ENCODE assay signal across 23 mouse cellular contexts in the genomic region with DNA sequence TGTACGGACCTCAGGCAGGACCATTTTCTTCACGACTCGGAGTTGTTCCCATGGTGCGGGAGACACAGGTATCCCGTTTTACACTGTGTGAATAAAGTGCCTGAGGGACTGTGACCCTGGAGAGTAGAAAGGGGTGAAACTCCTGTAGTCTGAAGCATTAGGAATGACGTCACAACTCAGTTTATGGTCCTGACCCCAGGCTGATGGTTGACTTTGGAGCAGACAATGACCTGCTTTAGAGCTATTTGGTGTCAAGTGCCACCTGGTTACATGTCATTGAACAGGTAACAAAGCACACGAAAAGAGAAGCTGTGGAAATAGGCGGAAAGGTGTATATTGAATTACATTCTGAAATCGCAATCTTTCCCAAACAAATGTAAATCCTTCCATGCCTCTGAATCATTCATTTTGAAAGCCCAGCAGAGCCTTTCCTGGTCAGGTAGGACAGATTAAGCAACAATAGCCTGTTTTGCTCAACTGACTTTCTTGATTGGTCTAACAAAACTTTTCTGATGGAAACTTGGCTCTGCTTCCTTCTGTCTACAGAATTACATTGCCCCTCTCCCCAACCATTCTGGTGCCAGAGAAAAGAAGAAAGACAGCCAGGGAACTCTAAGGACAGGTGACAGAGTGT.
A peak's percentile ranks its signal among the peaks of the same experiment; 100 is the strongest.
DNase-seq lines count a peak whose midpoint lies in the region; ATAC-seq and TF ChIP-seq lines count a peak whose summit lies in the region.
"Had no signal": no experiment of that assay in that cellular context is flagged by ENCODE, and none has a peak within 500 bp of the region (broad histone marks: within the 10 kb centered on the region; RNA-seq: fewer than 3 reads in every experiment).

No protein-coding gene starts in this region.

- no peak for TF ChIP-seq EP300 in liver, postnatal 0 days (IDR thresholded peaks at IDR 0.05; ENCODE audit: low read depth)
- no peak for TF ChIP-seq EP300 in lung, postnatal 0 days (IDR thresholded peaks at IDR 0.05)

- H3K4me1 ChIP-seq in kidney, postnatal 0 days (replicated peaks; ENCODE audit: insufficient read depth, low read length) = no peaks in the 10 kb centered on the region
- H3K4me1 ChIP-seq in liver, postnatal 0 days (ENCODE audit: insufficient read depth) = no peaks in the 10 kb centered on the region
- H3K4me1 ChIP-seq in liver, embryonic 12.5 days = no peaks in the 10 kb centered on the region
- no peaks in the 10 kb centered on the region for H3K4me1 ChIP-seq in lung, postnatal 0 days (ENCODE audit: insufficient read depth, low read depth, low read length)
- no peaks in the 10 kb centered on the region for H3K4me1 ChIP-seq in embryonic facial prominence, embryonic 14.5 days (ENCODE audit: control insufficient read depth, insufficient read depth, low read length)
- H3K4me1 ChIP-seq: embryonic facial prominence, embryonic 12.5 days; embryonic facial prominence, embryonic 15.5 days; forebrain, embryonic 10.5 days; forebrain, embryonic 12.5 days had no signal

- H3K27me3 ChIP-seq in kidney, postnatal 0 days (ENCODE audit: insufficient read depth, low read length) = no peaks in the 10 kb centered on the region
- H3K27me3 ChIP-seq in liver, postnatal 0 days (ENCODE audit: insufficient read depth, low read length) = no peaks in the 10 kb centered on the region
- no peaks in the 10 kb centered on the region for H3K27me3 ChIP-seq in liver, embryonic 12.5 days (replicated peaks)
- H3K27me3 ChIP-seq in lung, postnatal 0 days (replicated peaks; ENCODE audit: insufficient read depth, low read length) = no peaks in the 10 kb centered on the region
- H3K27me3 ChIP-seq in embryonic facial prominence, embryonic 14.5 days (replicated peaks; ENCODE audit: control insufficient read depth, insufficient read depth, low read length) = no peaks in the 10 kb centered on the region
- H3K27me3 ChIP-seq: embryonic facial prominence, embryonic 12.5 days; embryonic facial prominence, embryonic 15.5 days; forebrain, embryonic 12.5 days had no signal

- ATAC-seq in kidney, postnatal 0 days (replicated peaks; ENCODE audit: low FRiP score, low read depth) = peak; percentile 43; the same call in 1 of the 2 replicates
- peak; percentile 56 for ATAC-seq in liver, postnatal 0 days
- no peak for ATAC-seq in liver, embryonic 12.5 days
- no peak for ATAC-seq in lung, postnatal 0 days
- ATAC-seq in embryonic facial prominence, embryonic 14.5 days (ENCODE audit: low read depth) = peak; percentile 70; the same call in 1 of the 2 replicates
- ATAC-seq: forebrain, embryonic 14.5 days; forebrain, embryonic 16.5 days had no signal

- H3K9ac ChIP-seq in kidney, postnatal 0 days (ENCODE audit: low read depth, low read length) = no peak overlapping the region
- H3K9ac ChIP-seq in liver, postnatal 0 days (replicated peaks) = no peak overlapping the region
- H3K9ac ChIP-seq in liver, embryonic 12.5 days = no peak overlapping the region
- H3K9ac ChIP-seq in lung, postnatal 0 days (replicated peaks; ENCODE audit: low read depth) = no peak overlapping the region
- no peak overlapping the region for H3K9ac ChIP-seq in embryonic facial prominence, embryonic 14.5 days (ENCODE audit: low read depth, low read length)
- H3K9ac ChIP-seq: embryonic facial prominence, embryonic 12.5 days; embryonic facial prominence, embryonic 15.5 days; forebrain, embryonic 12.5 days had no signal

- no peak for TF ChIP-seq CTCF in kidney, postnatal 0 days (IDR thresholded peaks at IDR 0.05; ENCODE audit: low read depth)
- TF ChIP-seq CTCF in liver, postnatal 0 days (IDR thresholded peaks at IDR 0.05; ENCODE audit: low read depth) = no peak
- TF ChIP-seq CTCF in lung, postnatal 0 days (IDR thresholded peaks at IDR 0.05) = no peak

- no peaks in the 10 kb centered on the region for H3K9me3 ChIP-seq in kidney, postnatal 0 days (replicated peaks; ENCODE audit: low read length)
- H3K9me3 ChIP-seq in liver, postnatal 0 days (ENCODE audit: low read length) = no peaks in the 10 kb centered on the region
- no peaks in the 10 kb centered on the region for H3K9me3 ChIP-seq in liver, embryonic 12.5 days (replicated peaks)
- no peaks in the 10 kb centered on the region for H3K9me3 ChIP-seq in lung, postnatal 0 days (ENCODE audit: low read length)
- no peaks in the 10 kb centered on the region for H3K9me3 ChIP-seq in embryonic facial prominence, embryonic 14.5 days (ENCODE audit: control insufficient read depth, low read length)
- H3K9me3 ChIP-seq: embryonic facial prominence, embryonic 12.5 days; embryonic facial prominence, embryonic 15.5 days; forebrain, embryonic 10.5 days; forebrain, embryonic 12.5 days had no signal

- no peak for DNase-seq in kidney, postnatal 0 days (ENCODE audit: low spot score)
- no peak for DNase-seq in kidney, postnatal 36 days
- no peak for DNase-seq in liver, postnatal 0 days
- peak; percentile 16 for DNase-seq in lung, postnatal 0 days (ENCODE audit: low spot score)
- DNase-seq in lung, postnatal 14 days = no peak
- DNase-seq in embryonic facial prominence, embryonic 14.5 days (ENCODE audit: low spot score) = peak; percentile 31
- DNase-seq in cerebellum, postnatal 36 days = no peak
- DNase-seq: adrenal gland, adult 2 months; adrenal gland, postnatal 10 days; adrenal gland, postnatal 25 days; cerebellum, adult 11 months; cerebellum, adult 18-20 months; cerebellum, adult 8-10 months; cerebellum, adult 9-11 months; cerebellum, postnatal 14 days had no signal

- no peak overlapping the region for H3K4me3 ChIP-seq in kidney, postnatal 0 days (replicated peaks; ENCODE audit: low read depth, low read length)
- H3K4me3 ChIP-seq in liver, postnatal 0 days (ENCODE audit: low read depth, low read length) = no peak overlapping the region
- H3K4me3 ChIP-seq in liver, embryonic 12.5 days = no peak overlapping the region
- H3K4me3 ChIP-seq in lung, postnatal 0 days (ENCODE audit: low read depth, low read length) = no peak overlapping the region
- H3K4me3 ChIP-seq in embryonic facial prominence, embryonic 14.5 days (ENCODE audit: low read depth, low read length) = no peak overlapping the region
- H3K4me3 ChIP-seq: embryonic facial prominence, embryonic 12.5 days; embryonic facial prominence, embryonic 15.5 days; erythroblast, embryonic 14.5 days; forebrain, embryonic 10.5 days; forebrain, embryonic 12.5 days had no signal

- H3K4me2 ChIP-seq in kidney, postnatal 0 days (ENCODE audit: low read length) = no peak overlapping the region
- H3K4me2 ChIP-seq in liver, postnatal 0 days (ENCODE audit: low read depth, low read length) = no peak overlapping the region
- no peak overlapping the region for H3K4me2 ChIP-seq in liver, embryonic 12.5 days
- no peak overlapping the region for H3K4me2 ChIP-seq in lung, postnatal 0 days (replicated peaks; ENCODE audit: low read depth, low read length)
- no peak overlapping the region for H3K4me2 ChIP-seq in embryonic facial prominence, embryonic 14.5 days (ENCODE audit: low read depth, low read length)
- H3K4me2 ChIP-seq: embryonic facial prominence, embryonic 12.5 days; embryonic facial prominence, embryonic 15.5 days; forebrain, embryonic 12.5 days had no signal

- H3K36me3 ChIP-seq in kidney, postnatal 0 days (ENCODE audit: insufficient read depth, low read length) = no peaks in the 10 kb centered on the region
- no peaks in the 10 kb centered on the region for H3K36me3 ChIP-seq in liver, postnatal 0 days (replicated peaks; ENCODE audit: insufficient read depth, low read length)
- H3K36me3 ChIP-seq in liver, embryonic 12.5 days = no peaks in the 10 kb centered on the region
- no peaks in the 10 kb centered on the region for H3K36me3 ChIP-seq in lung, postnatal 0 days (ENCODE audit: insufficient read depth, low read length)
- H3K36me3 ChIP-seq in embryonic facial prominence, embryonic 14.5 days (ENCODE audit: control insufficient read depth, insufficient read depth, low read length) = no peaks in the 10 kb centered on the region
- H3K36me3 ChIP-seq: embryonic facial prominence, embryonic 12.5 days; embryonic facial prominence, embryonic 15.5 days; forebrain, embryonic 10.5 days; forebrain, embryonic 12.5 days had no signal

- no peak overlapping the region for H3K27ac ChIP-seq in kidney, postnatal 0 days
- H3K27ac ChIP-seq in liver, postnatal 0 days (ENCODE audit: low read depth) = no peak overlapping the region
- no peak overlapping the region for H3K27ac ChIP-seq in liver, embryonic 12.5 days
- H3K27ac ChIP-seq in lung, postnatal 0 days (ENCODE audit: low read length) = no peak overlapping the region
- H3K27ac ChIP-seq in embryonic facial prominence, embryonic 14.5 days (replicated peaks; ENCODE audit: low read depth, low read length) = no peak overlapping the region
- H3K27ac ChIP-seq: embryonic facial prominence, embryonic 12.5 days; embryonic facial prominence, embryonic 15.5 days; forebrain, embryonic 10.5 days; forebrain, embryonic 12.5 days had no signal

- WGBS in kidney, postnatal 0 days = 63% methylated on average over 9 of the region's 9 CpGs
- WGBS in liver, postnatal 0 days (ENCODE audit: insufficient replicate concordance) = 80% methylated on average over 9 of the region's 9 CpGs
- WGBS in liver, embryonic 12.5 days (ENCODE audit: insufficient replicate concordance) = 77% methylated on average over 9 of the region's 9 CpGs
- WGBS in lung, postnatal 0 days = 77% methylated on average over 9 of the region's 9 CpGs
- 69% methylated on average over 9 of the region's 9 CpGs for WGBS in embryonic facial prominence, embryonic 14.5 days

Comparison
In these comparisons a context has a peak if more than half of its experiments do, and no peak if none do; other contexts are left out.
1. ATAC-seq: peak in kidney, postnatal 0 days (single experiment), liver, postnatal 0 days (single experiment) and embryonic facial prominence, embryonic 14.5 days (single experiment); none in liver, embryonic 12.5 days (single experiment) and lung, postnatal 0 days (single experiment).
2. DNase-seq: peak in lung, postnatal 0 days (single experiment) and embryonic facial prominence, embryonic 14.5 days (single experiment); none in kidney, postnatal 0 days (single experiment), kidney, postnatal 36 days (0 of 2), liver, postnatal 0 days (single experiment), lung, postnatal 14 days (single experiment) and cerebellum, postnatal 36 days (0 of 2).